ENCODE assay signal across 9 mouse cellular contexts in the genomic region with DNA sequence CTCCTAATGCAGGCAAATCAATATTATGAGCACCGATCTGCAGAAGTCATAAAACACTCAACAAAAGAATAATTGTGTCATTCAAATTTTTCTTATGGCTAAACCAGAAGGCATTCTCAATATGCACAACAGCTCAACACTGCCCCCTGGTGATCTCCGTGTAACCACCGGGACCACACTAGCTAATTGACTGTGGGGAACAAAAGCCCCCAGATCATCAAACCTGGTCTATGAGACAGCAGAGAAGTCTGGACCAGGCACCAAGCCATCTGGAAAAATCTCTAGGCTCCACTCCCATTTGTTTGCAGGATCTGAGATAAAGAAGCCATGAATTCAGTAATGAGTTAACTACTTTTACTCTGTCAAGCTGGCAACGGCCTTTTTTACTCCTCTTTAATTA. TPM values are rescaled to one million over a fixed set of nuclear protein-coding genes. Genes with fewer than 3 reads are reported as not detected.
DNase-seq lines count a peak whose midpoint lies in the region; TF ChIP-seq lines count a peak whose summit lies in the region.
"Had no signal": no experiment of that assay in that cellular context is flagged by ENCODE, and none has a peak within 500 bp of the region (broad histone marks: within the 10 kb centered on the region; RNA-seq: fewer than 3 reads in every experiment).

No protein-coding gene starts in this region.

- no peaks in the 10 kb centered on the region for H3K79me2 ChIP-seq in MEL (ENCODE audit: control insufficient read depth, insufficient read depth, low read length, poor library complexity)

- TF ChIP-seq CTCF in MEL (IDR thresholded peaks at IDR 0.05 in 2 of 3, conservative IDR thresholded peaks at IDR 0.05 in 1 of 3; ENCODE audit: control insufficient read depth in 1 of 3, insufficient read depth in 1 of 3, low read depth in 2 of 3, low read length in 3 of 3, poor library complexity in 1 of 3, severe bottlenecking in 1 of 3), result peak; percentile 61 to 64 (median 62)
- peak; percentile 23; the same call in 1 of the 2 replicates for TF ChIP-seq CTCF in bone marrow macrophage, adult 2 months (IDR thresholded peaks at IDR 0.05; ENCODE audit: low read depth, low read length)

- TF ChIP-seq POLR2A in MEL (IDR thresholded peaks at IDR 0.05; ENCODE audit: control insufficient read depth in 1 of 2, insufficient read depth in 1 of 2, low read depth in 1 of 2, low read length in 2 of 2, poor library complexity in 1 of 2), result no peak
- no peak for TF ChIP-seq POLR2A in bone marrow macrophage, adult 2 months (IDR thresholded peaks at IDR 0.05; ENCODE audit: borderline replicate concordance, low read depth, low read length)

- H3K36me3 ChIP-seq in MEL (ENCODE audit: control insufficient read depth in 1 of 2, insufficient read depth in 2 of 2, low read length in 2 of 2), result no peaks in the 10 kb centered on the region
- H3K36me3 ChIP-seq in limb, embryonic 10.5 days, result no peaks in the 10 kb centered on the region; the same call in 1 of the 2 replicates
- H3K36me3 ChIP-seq: heart, embryonic 15.5 days; neural tube, embryonic 13.5 days had no signal

- H3K27me3 ChIP-seq in MEL (ENCODE audit: control insufficient read depth in 1 of 2, insufficient read depth in 2 of 2, low read length in 2 of 2), result peaks cover 0 to 7% of the 10 kb centered on the region in 2 experiments; a peak in 2 of 4 replicates
- no peaks in the 10 kb centered on the region for H3K27me3 ChIP-seq in limb, embryonic 10.5 days (ENCODE audit: low read depth, poor library complexity, severe bottlenecking)
- H3K27me3 ChIP-seq: heart, embryonic 15.5 days had no signal

- no peak overlapping the region for H3K9ac ChIP-seq in MEL (ENCODE audit: control insufficient read depth, low read depth, low read length, poor library complexity, severe bottlenecking)
- H3K9ac ChIP-seq: heart, embryonic 15.5 days; neural tube, embryonic 13.5 days had no signal

- H3K4me3 ChIP-seq in MEL (ENCODE audit: control insufficient read depth in 1 of 2, insufficient read depth in 1 of 2, low read depth in 2 of 2, low read length in 2 of 2), result no peak overlapping the region
- H3K4me3 ChIP-seq in bone marrow macrophage, adult 2 months (ENCODE audit: insufficient read depth, low read length), result no peak overlapping the region
- H3K4me3 ChIP-seq in limb, embryonic 10.5 days, result no peak overlapping the region
- H3K4me3 ChIP-seq: heart, embryonic 15.5 days; neural tube, embryonic 13.5 days had no signal

- no peak overlapping the region for H3K27ac ChIP-seq in MEL (ENCODE audit: control insufficient read depth, low read depth, low read length)
- no peak overlapping the region for H3K27ac ChIP-seq in bone marrow macrophage, adult 2 months (ENCODE audit: insufficient read depth, low read depth, low read length)
- no peak overlapping the region for H3K27ac ChIP-seq in limb, embryonic 10.5 days
- H3K27ac ChIP-seq: heart, embryonic 15.5 days; neural tube, embryonic 13.5 days had no signal

- TF ChIP-seq RAD21 in MEL (IDR thresholded peaks at IDR 0.05; ENCODE audit: low read depth, low read length), result peak; percentile 44

- peak; percentile 48 to 69 for DNase-seq in left cerebral cortex, adult 18-20 months (ENCODE audit: low spot score in 2 of 2)
- no peak for DNase-seq in left cerebral cortex, adult 8-10 months (ENCODE audit: low spot score in 2 of 2)
- peak; percentile 55 for DNase-seq in MEL (ENCODE audit: low read depth, low spot score)
- peak; percentile 47 to 59 for DNase-seq in frontal cortex, postnatal 36 days (ENCODE audit: low spot score in 2 of 2)
- peak; percentile 68 for DNase-seq in limb, embryonic 10.5 days (ENCODE audit: low spot score)
- peak; percentile 30 to 79 for DNase-seq in spleen, postnatal 4 days (ENCODE audit: low spot score in 2 of 2)

- H3K9me3 ChIP-seq in MEL (replicated peaks; ENCODE audit: insufficient read depth, low read length), result no peaks in the 10 kb centered on the region
- no peaks in the 10 kb centered on the region for H3K9me3 ChIP-seq in limb, embryonic 10.5 days (replicated peaks)
- H3K9me3 ChIP-seq: heart, embryonic 15.5 days; neural tube, embryonic 13.5 days had no signal

- no peaks in the 10 kb centered on the region for H3K4me1 ChIP-seq in MEL (ENCODE audit: control insufficient read depth in 1 of 2, insufficient read depth in 2 of 2, low read length in 2 of 2)
- H3K4me1 ChIP-seq in bone marrow macrophage, adult 2 months (ENCODE audit: control insufficient read depth, insufficient read depth, low read length), result no peaks in the 10 kb centered on the region
- H3K4me1 ChIP-seq in limb, embryonic 10.5 days, result peaks cover 29% of the 10 kb centered on the region

- TF ChIP-seq EP300 in MEL (IDR thresholded peaks at IDR 0.05; ENCODE audit: low read depth in 1 of 2, low read length in 2 of 2), result no peak

- 65% methylated on average over 4 of the region's 4 CpGs for WGBS in limb, embryonic 10.5 days

TF ChIP-seq in MEL, 35 proteins besides CTCF, POLR2A, EP300 and RAD21:
- TF ChIP-seq SMC3 (IDR thresholded peaks at IDR 0.05; ENCODE audit: low read depth, low read length) (peak; percentile 50), TAL1 (IDR thresholded peaks at IDR 0.05; ENCODE audit: low read length) (no peak)

RNA-seq across cellular contexts. Expression of gene Tgoln1, which starts 50.2 kb away (rescaled TPM):
- total RNA-seq in left cerebral cortex, adult 18-20 months (2021), result 100 to 1,000 TPM in 1 of 2 experiments, 10 to 100 TPM in 1; 97.3 to 102 TPM
- total RNA-seq in left cerebral cortex, adult 8-10 months (2022), result 100 to 1,000 TPM in 2 of 4 experiments, 10 to 100 TPM in 2; 93.0 to 104 (median 99.0) TPM
- 19.3 and 23.9 TPM in 2 replicates for total RNA-seq in MEL (2012; rRNA removed)
- 100 to 1,000 TPM in 1 of 2 experiments, 10 to 100 TPM in 1; 20.6 to 106 TPM for polyA plus RNA-seq in MEL (2012; ENCODE audit: insufficient read depth in 1 of 2, insufficient read length in 2 of 2, low read depth in 1 of 2, low replicate concordance in 2 of 2, missing spikeins in 1 of 2)
- polyA plus RNA-seq in bone marrow macrophage, adult 2 months (2012; ENCODE audit: insufficient read depth, insufficient read length, missing spikeins), result 80.0 and 87.9 TPM in 2 replicates
- 22.2 and 24.5 TPM in 2 replicates for polyA plus RNA-seq in limb, embryonic 10.5 days (2016; fragmentation: Nextera tagmentation; extraction: Ambion mirVana)

Comparison
In these comparisons a context has a peak if more than half of its experiments do, and no peak if none do; other contexts are left out.
1. DNase-seq: peak in left cerebral cortex, adult 18-20 months (2 of 2), MEL (single experiment), frontal cortex, postnatal 36 days (2 of 2), limb, embryonic 10.5 days (single experiment) and spleen, postnatal 4 days (2 of 2); none in left cerebral cortex, adult 8-10 months (0 of 2).